Mouse (Mus musculus) cerebellum, adult 11-12 months (tissue): ENCODE data around the gene Lep.

Source experiments
- DNase-seq: peaks from one replicate; pipeline ENCODE4 v3.0.0; 2022

Gene Lep

GRCm38 (mm10) chr6:29118963-29119362, 58.9 kb downstream of the Lep start:
- DNase-seq: no peak

- peak; percentile 9 for DNase-seq
These were observed 60.0 kb downstream of the Lep start for GRCm38 (mm10) chr6:29119990-29120389.
